Mouse (Mus musculus): ENCODE measurements around the gene Il22ra1. TPM values are rescaled to one million over a fixed set of nuclear protein-coding genes. Genes with fewer than 3 reads are reported as not detected.

Il22ra1 gene
- polyA plus RNA-seq, 1 experiment: 0.04 TPM

GRCm38 (mm10) chr4:135730951-135731350 is 3.0 kb downstream of the Il22ra1 start:
- no peak for DNase-seq (ENCODE audit: extremely low spot score in 1 of 2, low spot score in 1 of 2)

GRCm38 (mm10) chr4:135733901-135734300 is 5.9 kb downstream of the Il22ra1 start:
- peak in 1 of 2 experiments; percentile 60 for DNase-seq (ENCODE audit: extremely low spot score in 1 of 2, low spot score in 1 of 2)

- DNase-seq (ENCODE audit: extremely low spot score in 1 of 2, low spot score in 1 of 2): no peak
Measured at GRCm38 (mm10) chr4:135736903-135737302, 8.9 kb downstream of the Il22ra1 start.

GRCm38 (mm10) chr4:135738237-135738636 is 10.3 kb downstream of the Il22ra1 start:
- DNase-seq (ENCODE audit: extremely low spot score in 1 of 2, low spot score in 1 of 2): no peak

GRCm38 (mm10) chr4:135739148-135739547 is 11.2 kb downstream of the Il22ra1 start:
- no peak for DNase-seq (ENCODE audit: extremely low spot score in 1 of 2, low spot score in 1 of 2)

GRCm38 (mm10) chr4:135739672-135740071 is 11.7 kb downstream of the Il22ra1 start:
- no peak for DNase-seq (ENCODE audit: extremely low spot score in 1 of 2, low spot score in 1 of 2)

- DNase-seq (ENCODE audit: extremely low spot score in 1 of 2, low spot score in 1 of 2): no peak
Measured at GRCm38 (mm10) chr4:135743520-135743919, 15.5 kb downstream of the Il22ra1 start.

GRCm38 (mm10) chr4:135744726-135745448 is 16.9 kb downstream of the Il22ra1 start:
- DNase-seq (ENCODE audit: extremely low spot score in 1 of 2, low spot score in 1 of 2): no peak

- no peak for DNase-seq (ENCODE audit: extremely low spot score in 1 of 2, low spot score in 1 of 2)
Measured at GRCm38 (mm10) chr4:135745613-135746012, 17.6 kb downstream of the Il22ra1 start.

- no peak for DNase-seq (ENCODE audit: extremely low spot score in 1 of 2, low spot score in 1 of 2)
Measured at GRCm38 (mm10) chr4:135750896-135751295, 22.9 kb downstream of the Il22ra1 start.

- DNase-seq (ENCODE audit: extremely low spot score in 1 of 2, low spot score in 1 of 2): no peak
Measured at GRCm38 (mm10) chr4:135752106-135752778, 24.3 kb downstream of the Il22ra1 start.

- DNase-seq (ENCODE audit: extremely low spot score in 1 of 2, low spot score in 1 of 2): no peak
Measured at GRCm38 (mm10) chr4:135752779-135753164, 24.8 kb downstream of the Il22ra1 start.

GRCm38 (mm10) chr4:135758331-135758730 is 30.4 kb downstream of the Il22ra1 start:
- no peak for DNase-seq (ENCODE audit: extremely low spot score in 1 of 2, low spot score in 1 of 2)

GRCm38 (mm10) chr4:135758825-135759224 is 30.9 kb downstream of the Il22ra1 start:
- no peak for DNase-seq (ENCODE audit: extremely low spot score in 1 of 2, low spot score in 1 of 2)

- DNase-seq (ENCODE audit: extremely low spot score in 1 of 2, low spot score in 1 of 2): no peak
Measured at GRCm38 (mm10) chr4:135759356-135759976, 31.5 kb downstream of the Il22ra1 start, which contains the start of gene Myom3. Myom3 (plus strand) TSS chr4:135759715.

- DNase-seq (ENCODE audit: extremely low spot score in 1 of 2, low spot score in 1 of 2): no peak
Measured at GRCm38 (mm10) chr4:135761048-135761447, 33.1 kb downstream of the Il22ra1 start.

- no peak for DNase-seq (ENCODE audit: extremely low spot score in 1 of 2, low spot score in 1 of 2)
Measured at GRCm38 (mm10) chr4:135761569-135761968, 33.6 kb downstream of the Il22ra1 start.

- peak in 1 of 2 experiments; percentile 11 for DNase-seq (ENCODE audit: extremely low spot score in 1 of 2, low spot score in 1 of 2)
Measured at GRCm38 (mm10) chr4:135762251-135762906, 34.4 kb downstream of the Il22ra1 start.

- no peak for DNase-seq (ENCODE audit: extremely low spot score in 1 of 2, low spot score in 1 of 2)
Measured at GRCm38 (mm10) chr4:135764700-135765099, 36.7 kb downstream of the Il22ra1 start.

- no peak for DNase-seq (ENCODE audit: extremely low spot score in 1 of 2, low spot score in 1 of 2)
Measured at GRCm38 (mm10) chr4:135765707-135766106, 37.7 kb downstream of the Il22ra1 start.

GRCm38 (mm10) chr4:135766976-135767375 is 39.0 kb downstream of the Il22ra1 start:
- no peak for DNase-seq (ENCODE audit: extremely low spot score in 1 of 2, low spot score in 1 of 2)
